Mouse (Mus musculus) hindbrain, embryonic 12.5 days (tissue): ENCODE measurements around the gene Prmt8. TPM values are rescaled to one million over a fixed set of nuclear protein-coding genes. Genes with fewer than 3 reads are reported as not detected.

Source experiments
- ATAC-seq: fragments of 200-750 bp; cut with Nextera tagmentation; 2 replicates; pipeline ENCODE4 v1.8.0; 2017; ENCODE audit warnings: moderate TSS enrichment; ENCODE audit not compliant: low FRiP score
- H3K27ac ChIP-seq: fragments of 300-500 bp; sonication (generic); 2 replicates; pipeline ENCODE4 v1.5.1; 2016; ENCODE audit warnings: mild to moderate bottlenecking
- H3K27me3 ChIP-seq: fragments of 300-500 bp; sonication (generic); 2 replicates; pipeline ENCODE4 v1.6.1; 2016; ENCODE audit warnings: mild to moderate bottlenecking
- H3K36me3 ChIP-seq: fragments of 300-500 bp; sonication (generic); 2 replicates; pipeline ENCODE4 v1.6.1; 2016; ENCODE audit warnings: mild to moderate bottlenecking
- H3K4me1 ChIP-seq: fragments of 300-500 bp; sonication (generic); 2 replicates; pipeline ENCODE4 v1.6.1; 2016
- H3K4me2 ChIP-seq: fragments of 300-500 bp; sonication (generic); replicated peaks from 2 replicates; pipeline ENCODE4 v1.6.1; 2016; ENCODE audit warnings: mild to moderate bottlenecking
- H3K4me3 ChIP-seq: fragments of 300-500 bp; sonication (generic); 2 replicates; pipeline ENCODE4 v1.5.1; 2016; ENCODE audit warnings: mild to moderate bottlenecking
- H3K9ac ChIP-seq: fragments of 300-500 bp; sonication (generic); 2 replicates; pipeline ENCODE4 v1.6.1; 2016; ENCODE audit warnings: mild to moderate bottlenecking, moderate library complexity
- H3K9me3 ChIP-seq: fragments of 300-500 bp; sonication (generic); replicated peaks from 2 replicates; pipeline ENCODE4 v1.6.1; 2016; ENCODE audit warnings: mild to moderate bottlenecking
- WGBS: fragments of 180-500 bp; shearing (Covaris S2); methylation state at CpG from one replicate; pipeline ENCODE4 v1.1.7; 2016; 5-methylcytosine and 5-hydroxymethylcytosine counted together
- microRNA-seq: library from miRNA; unstranded; fragments of <30 nt; microRNA quantifications from one replicate; pipeline ENCODE4, GENCODE M21; 2017
- polyA plus RNA-seq: library from polyadenylated mRNA; unstranded; fragments of >200 nt; fragmentation: Nextera tagmentation; extraction: Ambion mirVana; gene quantifications from 2 replicates; pipeline ENCODE4 v1.2.1, GENCODE M21; 2016

Gene Prmt8
- polyA plus RNA-seq, 1 experiment from 2014 or later, result 39.9 TPM

GRCm38 (mm10) chr6:127641077-127641801, 128.0 kb downstream of the Prmt8 start:
- H3K9me3 ChIP-seq, result no peaks in the 10 kb centered on the region
- no peak overlapping the region for H3K4me2 ChIP-seq
- no peaks in the 10 kb centered on the region for H3K36me3 ChIP-seq
- no peak overlapping the region for H3K4me3 ChIP-seq
- H3K9ac ChIP-seq, result no peak overlapping the region
- H3K27ac ChIP-seq, result no peak overlapping the region
- 0 out of 2 replicates have a peak, but pooled peaks cover 3% of the 10 kb centered on the region for H3K27me3 ChIP-seq
- 65% methylated on average over 8 of the region's 8 CpGs for WGBS
- ATAC-seq, result no peak
- H3K4me1 ChIP-seq, result peaks cover 8% of the 10 kb centered on the region; the same call in 1 of the 2 replicates

Small RNAs within 50 kb of the gene (microRNA-seq; reads per million reads assigned to microRNA genes)
- not detected for gene Mir7233

Other genes with a start within 250 kb of the Prmt8 start
- 0.85 and 1.6 TPM in 2 replicates for gene Cracr2a, start 208.1 kb downstream of the Prmt8 start, polyA plus RNA-seq
- gene Tspan11, start 118.1 kb upstream of the Prmt8 start, polyA plus RNA-seq, result 19.3 and 22.9 TPM in 2 replicates